Mouse (Mus musculus): Measurements from ENCODE around the gene Mrgpra3. TPM values are rescaled to one million over a fixed set of nuclear protein-coding genes. Genes with fewer than 3 reads are reported as not detected.

Mrgpra3 gene
- not detected in 2 replicates for polyA plus RNA-seq (2016; fragmentation: Nextera tagmentation; extraction: Ambion mirVana)

DNA sequence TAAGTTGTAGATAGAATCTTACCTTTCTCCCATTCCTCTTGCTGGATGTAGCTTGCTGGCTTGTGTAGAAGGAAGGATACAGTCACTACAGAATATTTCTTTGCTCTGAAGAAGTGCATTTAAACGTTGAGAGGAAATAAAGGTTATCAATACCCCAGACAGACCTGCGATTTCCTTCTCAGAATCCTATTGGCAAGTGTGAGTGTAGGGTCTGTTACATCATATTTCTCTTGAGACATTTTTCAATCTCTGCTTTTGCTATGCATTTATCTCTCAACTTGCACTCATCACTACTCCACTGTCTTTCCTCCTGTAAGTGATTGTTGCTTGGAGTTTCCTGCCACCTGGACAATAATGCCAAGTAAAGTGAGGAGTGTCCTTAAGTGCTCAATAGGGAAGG is at the start of gene Mrgpra3:
Mrgpra3 (minus strand) TSS at position 101 of the 400 bp plus-strand sequence.
- Histone ChIP-seq H3K9ac (no peak within 1 kb of the TSS), H3K27me3 (replicated peaks) (no peaks in the 10 kb centered on the region), H3K4me1 (no peaks in the 10 kb centered on the region), H3K36me3 (no peaks in the 10 kb centered on the region), H3K4me3 (no peak within 1 kb of the TSS), H3K4me2 (no peak within 1 kb of the TSS), H3K9me3 (replicated peaks) (0 out of 2 replicates have a peak, but pooled peaks cover 7% of the 10 kb centered on the region), H3K27ac (no peak within 1 kb of the TSS)
- 44% methylated on average over 2 of the region's 2 CpGs for WGBS (ENCODE audit: insufficient replicate concordance)
- ATAC-seq, result no peak

Other genes with a start within 250 kb of the Mrgpra3 start
- gene Mrgpra1, start 247.1 kb downstream of the Mrgpra3 start, polyA plus RNA-seq (2016; fragmentation: Nextera tagmentation; extraction: Ambion mirVana), result not detected in 2 replicates
- 0.11 and 0.31 TPM in 2 replicates for gene Mrgpra2a, start 149.2 kb downstream of the Mrgpra3 start, polyA plus RNA-seq (2016; fragmentation: Nextera tagmentation; extraction: Ambion mirVana)
- gene Mrgpra2b, start 72.5 kb downstream of the Mrgpra3 start, polyA plus RNA-seq (2016; fragmentation: Nextera tagmentation; extraction: Ambion mirVana), result 0.31 TPM in 2 replicates